Mouse (Mus musculus): ENCODE results near the gene Lpcat3. TPM values are rescaled to one million over a fixed set of nuclear protein-coding genes. Genes with fewer than 3 reads are reported as not detected.

Gene Lpcat3
- polyA plus RNA-seq, 1 experiment from 2014 or later: 38.5 TPM

DNA sequence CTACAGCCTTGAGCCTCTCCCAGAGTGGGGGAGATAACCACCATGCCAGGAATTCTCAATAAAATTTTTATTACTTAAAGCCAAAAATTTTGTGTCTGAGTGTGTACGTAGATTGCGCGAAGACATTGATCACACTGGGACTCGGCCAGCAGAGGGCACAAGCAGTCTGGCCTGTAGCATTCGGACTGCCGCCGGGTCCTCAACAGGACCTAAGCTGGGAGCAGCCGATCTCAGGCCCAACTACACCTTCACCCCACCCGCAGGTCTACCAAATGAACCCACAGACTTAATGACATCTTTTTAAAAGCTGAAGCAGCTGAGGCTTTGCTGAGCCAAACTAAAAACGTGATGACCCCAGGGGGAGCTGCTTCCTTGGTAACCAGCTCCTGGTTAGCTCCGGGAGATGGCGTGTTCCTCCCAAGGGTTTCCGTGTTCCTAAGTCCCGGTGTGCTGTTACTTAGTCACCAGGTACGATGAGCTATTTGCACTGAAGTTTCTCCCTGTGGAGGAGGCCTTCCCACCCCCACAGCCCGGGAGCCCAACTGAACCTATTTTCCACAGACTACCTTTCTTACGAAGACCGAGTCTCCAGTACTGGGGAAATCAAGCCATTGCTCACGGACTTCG is 54.1 kb downstream of the Lpcat3 start:
- 72% methylated on average over 20 of the region's 20 CpGs for WGBS
- no peak for ATAC-seq (ENCODE audit: low FRiP score)
- Histone ChIP-seq H3K4me3 (no peak overlapping the region), H3K27me3 (no peaks in the 10 kb centered on the region), H3K27ac (no peak overlapping the region), H3K4me2 (no peak overlapping the region), H3K4me1 (replicated peaks) (peaks cover 16% of the 10 kb centered on the region), H3K9ac (no peak overlapping the region), H3K36me3 (peaks cover 46% of the 10 kb centered on the region), H3K9me3 (no peaks in the 10 kb centered on the region)

DNA sequence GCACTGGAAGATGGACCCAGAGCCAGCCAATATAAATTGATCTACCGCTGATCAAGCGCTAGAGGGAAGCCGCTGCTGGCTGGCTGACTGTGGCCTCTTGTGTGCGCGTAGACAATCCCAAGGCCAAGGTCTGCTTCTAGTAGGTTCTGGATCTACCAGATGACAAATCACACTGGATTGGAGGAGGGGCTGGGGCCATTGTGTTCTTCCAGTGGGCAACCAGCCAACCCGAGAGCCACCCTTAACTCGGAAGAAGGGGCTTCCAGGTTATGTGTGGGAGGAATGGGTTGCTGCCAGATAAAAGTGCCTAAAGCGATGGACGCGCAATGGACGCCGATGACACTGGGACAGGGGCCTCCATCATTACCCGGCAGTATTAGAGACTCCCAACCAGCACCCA is 55.1 kb downstream of the Lpcat3 start:
- no peaks in the 10 kb centered on the region for H3K27me3 ChIP-seq
- H3K36me3 ChIP-seq: peaks cover 46% of the 10 kb centered on the region
- no peak overlapping the region for H3K27ac ChIP-seq
- peaks cover 13% of the 10 kb centered on the region for H3K4me1 ChIP-seq (replicated peaks)
- H3K9ac ChIP-seq: no peak overlapping the region
- no peaks in the 10 kb centered on the region for H3K9me3 ChIP-seq
- no peak overlapping the region for H3K4me2 ChIP-seq
- ATAC-seq (ENCODE audit: low FRiP score): no peak
- WGBS: 86% methylated on average over 13 of the region's 13 CpGs
- H3K4me3 ChIP-seq: no peak overlapping the region

DNA sequence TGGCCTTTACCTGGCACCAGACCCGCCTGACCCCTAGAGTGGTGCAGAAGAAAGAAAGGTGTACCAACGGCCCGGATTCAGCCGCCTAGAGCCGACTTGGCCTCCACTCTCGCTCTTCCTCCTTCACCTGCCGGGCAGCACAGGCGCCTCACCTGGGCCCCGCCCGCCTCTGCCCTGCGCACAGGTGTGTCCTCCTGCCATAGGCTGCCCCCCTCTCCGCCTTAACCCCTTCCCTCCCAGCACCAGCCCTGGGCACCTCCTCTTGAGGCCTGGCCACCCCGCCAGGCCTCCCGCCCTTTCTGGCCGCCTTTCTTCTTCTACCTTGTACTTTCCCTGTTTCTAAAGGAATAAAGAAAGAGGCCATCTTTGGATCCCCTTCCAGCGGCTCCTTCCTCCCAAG is 55.9 kb downstream of the Lpcat3 start:
- 60% methylated on average over 16 of the region's 16 CpGs for WGBS
- Histone ChIP-seq H3K4me1 (replicated peaks) (peaks cover 6% of the 10 kb centered on the region), H3K9me3 (no peaks in the 10 kb centered on the region), H3K9ac (no peak overlapping the region), H3K27me3 (no peaks in the 10 kb centered on the region), H3K4me3 (no peak overlapping the region), H3K36me3 (peaks cover 46% of the 10 kb centered on the region), H3K4me2 (no peak overlapping the region), H3K27ac (no peak overlapping the region)
- no peak for ATAC-seq (ENCODE audit: low FRiP score)

DNA sequence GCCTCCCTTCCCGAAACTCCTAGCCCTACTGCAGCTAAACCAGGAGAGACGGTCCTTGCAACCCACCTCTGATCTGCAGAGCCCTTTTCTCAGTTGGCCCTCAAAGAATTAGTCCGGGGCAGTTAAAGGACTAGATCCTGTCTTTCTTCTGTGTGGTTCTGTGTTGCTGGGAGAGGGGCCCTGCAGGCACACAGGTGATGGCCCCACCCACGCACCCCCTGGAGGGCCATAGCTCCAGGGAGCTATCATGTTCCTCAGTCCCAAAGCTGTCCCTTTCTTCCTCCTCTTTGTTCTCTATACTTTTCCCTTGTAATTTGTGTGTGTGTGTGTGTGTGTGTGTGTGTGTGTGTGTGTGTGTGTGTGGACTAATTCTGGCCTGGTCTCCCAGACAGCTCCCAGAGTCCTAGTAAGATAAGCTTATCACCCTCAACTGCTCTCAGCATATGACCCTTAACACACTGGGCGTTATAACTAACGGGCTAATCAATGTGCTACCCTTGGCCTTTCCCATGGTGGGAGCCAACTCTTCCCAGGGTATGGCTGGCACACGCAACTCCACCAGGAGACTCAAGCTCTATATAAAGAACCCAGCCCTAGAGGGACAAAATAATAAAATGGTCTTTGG is 56.6 kb downstream of the Lpcat3 start:
- no peak for ATAC-seq (ENCODE audit: low FRiP score)
- Histone ChIP-seq H3K27ac (no peak overlapping the region), H3K9me3 (no peaks in the 10 kb centered on the region), H3K4me3 (no peak overlapping the region), H3K4me1 (replicated peaks) (no peaks in the 10 kb centered on the region), H3K27me3 (no peaks in the 10 kb centered on the region), H3K36me3 (peaks cover 38% of the 10 kb centered on the region), H3K4me2 (no peak overlapping the region), H3K9ac (no peak overlapping the region)
- 76% methylated on average over 7 of the region's 7 CpGs for WGBS

DNA sequence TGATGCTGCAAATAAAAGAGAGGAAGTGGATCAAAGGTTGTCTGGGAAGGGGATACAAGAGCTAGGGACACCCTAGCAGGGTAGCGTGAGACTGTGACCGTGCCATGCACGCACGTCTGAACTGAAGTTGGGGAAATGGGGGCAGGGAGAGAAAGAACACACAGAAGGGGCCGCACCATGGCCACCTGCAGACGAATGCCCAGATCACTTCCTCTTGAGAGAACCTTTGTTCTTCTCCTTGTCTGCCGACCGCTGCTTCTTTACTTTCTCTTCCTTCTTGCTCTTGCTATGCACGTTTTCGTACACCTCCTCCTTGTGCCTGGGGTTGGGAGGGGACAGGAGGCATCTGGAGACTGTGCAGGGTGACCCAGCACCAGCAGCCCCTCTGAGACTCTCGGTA is 58.1 kb downstream of the Lpcat3 start:
- no peak overlapping the region for H3K4me3 ChIP-seq
- no peaks in the 10 kb centered on the region for H3K4me1 ChIP-seq (replicated peaks)
- WGBS: 54% methylated on average over 11 of the region's 11 CpGs
- 0 out of 2 replicates have a peak overlapping the region, but pooled peaks have one; percentile 8 for H3K9ac ChIP-seq
- no peak overlapping the region for H3K4me2 ChIP-seq
- H3K9me3 ChIP-seq: no peaks in the 10 kb centered on the region
- H3K36me3 ChIP-seq: peaks cover 24% of the 10 kb centered on the region
- no peaks in the 10 kb centered on the region for H3K27me3 ChIP-seq
- H3K27ac ChIP-seq: no peak overlapping the region
- no peak for ATAC-seq (ENCODE audit: low FRiP score)

DNA sequence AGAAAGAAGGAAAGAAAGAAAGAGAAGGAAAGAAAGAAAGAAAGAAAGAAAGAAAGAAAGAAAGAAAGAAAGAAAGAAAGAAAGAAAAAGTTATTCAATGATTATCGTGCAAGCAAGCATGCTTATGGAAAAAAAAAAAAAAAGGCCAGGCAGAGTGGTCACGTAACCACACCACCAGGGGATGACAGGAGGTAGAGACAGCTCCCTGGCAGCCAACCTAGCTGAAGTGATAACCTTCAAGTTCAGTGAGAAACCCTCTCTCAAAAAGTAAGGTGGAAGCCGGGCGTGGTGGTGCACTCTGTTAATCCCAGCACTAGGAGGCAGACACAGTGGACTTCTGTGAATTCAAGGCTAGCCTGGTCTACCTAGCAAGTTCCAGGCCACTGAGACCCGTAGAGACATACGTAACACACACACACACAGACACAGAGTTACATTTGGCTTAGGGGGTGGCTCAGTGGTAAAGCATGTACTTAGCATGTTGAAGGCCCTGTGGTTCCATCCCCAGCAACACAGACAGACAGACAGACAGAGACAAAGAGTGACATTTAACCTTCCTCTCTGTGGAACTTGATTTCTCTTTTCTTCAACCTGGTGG is 60.1 kb downstream of the Lpcat3 start:
- Histone ChIP-seq H3K27ac (no peak overlapping the region), H3K9ac (no peak overlapping the region), H3K9me3 (no peaks in the 10 kb centered on the region), H3K36me3 (peaks cover 3% of the 10 kb centered on the region), H3K4me1 (replicated peaks) (no peaks in the 10 kb centered on the region), H3K4me3 (no peak overlapping the region), H3K4me2 (no peak overlapping the region), H3K27me3 (no peaks in the 10 kb centered on the region)
- 84% methylated on average over 6 of the region's 6 CpGs for WGBS
- ATAC-seq (ENCODE audit: low FRiP score): no peak

DNA sequence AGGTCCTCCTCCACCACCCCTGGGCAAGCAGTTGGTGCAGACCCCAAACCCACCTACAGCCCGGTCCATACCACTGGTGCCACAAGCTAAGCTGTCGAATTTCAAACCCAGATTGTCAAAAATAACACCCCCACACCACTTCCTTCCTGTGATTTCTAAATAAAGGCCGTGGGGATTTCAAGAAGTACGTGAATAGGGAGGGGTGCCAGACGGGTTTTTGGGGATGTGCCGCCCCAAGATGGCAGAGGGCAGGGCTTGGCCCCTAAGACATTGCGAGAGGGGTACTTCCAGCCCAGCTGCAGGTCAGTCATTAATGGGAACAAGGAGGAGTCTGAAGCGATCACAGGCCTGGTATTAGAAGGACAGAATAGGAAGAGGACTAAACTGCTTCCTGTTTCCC is 60.7 kb downstream of the Lpcat3 start:
- Histone ChIP-seq H3K4me3 (no peak overlapping the region), H3K27me3 (no peaks in the 10 kb centered on the region), H3K4me1 (replicated peaks) (no peaks in the 10 kb centered on the region), H3K9me3 (no peaks in the 10 kb centered on the region), H3K4me2 (no peak overlapping the region), H3K27ac (no peak overlapping the region), H3K36me3 (no peaks in the 10 kb centered on the region), H3K9ac (no peak overlapping the region)
- ATAC-seq (ENCODE audit: low FRiP score): no peak
- WGBS: 86% methylated on average over 8 of the region's 8 CpGs

DNA sequence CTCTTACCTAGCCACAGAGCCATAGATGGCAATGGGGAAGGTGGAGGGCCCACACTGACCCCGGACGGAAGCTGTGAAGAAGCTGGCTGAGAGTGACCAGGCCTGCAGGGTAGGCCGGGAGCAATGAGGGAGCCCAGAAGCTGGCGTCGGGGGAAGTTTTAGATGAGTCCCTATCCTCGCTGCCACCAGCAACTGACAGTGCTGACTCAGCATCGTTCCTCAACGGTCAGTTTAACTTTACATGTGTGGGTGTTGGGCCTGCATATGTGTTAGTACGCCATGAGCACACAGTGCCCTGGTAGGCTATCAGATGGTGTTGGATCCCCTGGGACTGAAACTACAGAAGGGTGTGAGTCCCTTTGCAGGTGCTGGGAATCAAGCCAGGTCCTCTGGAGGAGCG is 61.6 kb downstream of the Lpcat3 start:
- Histone ChIP-seq H3K4me2 (no peak overlapping the region), H3K27me3 (no peaks in the 10 kb centered on the region), H3K4me1 (replicated peaks) (no peaks in the 10 kb centered on the region), H3K9ac (no peak overlapping the region), H3K36me3 (no peaks in the 10 kb centered on the region), H3K4me3 (no peak overlapping the region), H3K9me3 (no peaks in the 10 kb centered on the region), H3K27ac (no peak overlapping the region)
- 89% methylated on average over 10 of the region's 10 CpGs for WGBS
- no peak for ATAC-seq (ENCODE audit: low FRiP score)

DNA sequence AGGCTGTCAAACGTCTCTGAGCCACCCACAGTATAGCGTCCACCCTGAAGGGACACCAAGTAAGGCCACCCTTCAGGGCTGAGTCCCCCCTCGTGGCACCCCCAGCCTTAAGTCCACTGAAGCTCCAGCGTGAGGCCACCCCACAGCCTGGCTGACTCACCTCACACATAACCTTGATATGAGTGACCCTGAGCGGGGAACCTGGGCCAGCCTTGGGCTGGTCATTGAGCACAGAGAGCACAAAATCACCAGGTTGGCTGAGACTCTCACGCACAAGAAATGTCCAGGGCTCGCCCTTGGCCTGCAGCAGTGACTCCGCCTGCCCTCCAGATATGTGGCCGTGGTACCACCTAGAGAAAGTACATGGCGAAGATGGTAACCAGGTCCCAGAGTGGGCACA is 65.8 kb downstream of the Lpcat3 start:
- no peak overlapping the region for H3K9ac ChIP-seq
- H3K4me3 ChIP-seq: no peak overlapping the region
- WGBS: 90% methylated on average over 10 of the region's 10 CpGs
- no peaks in the 10 kb centered on the region for H3K9me3 ChIP-seq
- H3K4me1 ChIP-seq (replicated peaks): no peaks in the 10 kb centered on the region
- no peaks in the 10 kb centered on the region for H3K36me3 ChIP-seq
- H3K27me3 ChIP-seq: no peaks in the 10 kb centered on the region
- ATAC-seq (ENCODE audit: low FRiP score): no peak
- no peak overlapping the region for H3K27ac ChIP-seq
- no peak overlapping the region for H3K4me2 ChIP-seq

DNA sequence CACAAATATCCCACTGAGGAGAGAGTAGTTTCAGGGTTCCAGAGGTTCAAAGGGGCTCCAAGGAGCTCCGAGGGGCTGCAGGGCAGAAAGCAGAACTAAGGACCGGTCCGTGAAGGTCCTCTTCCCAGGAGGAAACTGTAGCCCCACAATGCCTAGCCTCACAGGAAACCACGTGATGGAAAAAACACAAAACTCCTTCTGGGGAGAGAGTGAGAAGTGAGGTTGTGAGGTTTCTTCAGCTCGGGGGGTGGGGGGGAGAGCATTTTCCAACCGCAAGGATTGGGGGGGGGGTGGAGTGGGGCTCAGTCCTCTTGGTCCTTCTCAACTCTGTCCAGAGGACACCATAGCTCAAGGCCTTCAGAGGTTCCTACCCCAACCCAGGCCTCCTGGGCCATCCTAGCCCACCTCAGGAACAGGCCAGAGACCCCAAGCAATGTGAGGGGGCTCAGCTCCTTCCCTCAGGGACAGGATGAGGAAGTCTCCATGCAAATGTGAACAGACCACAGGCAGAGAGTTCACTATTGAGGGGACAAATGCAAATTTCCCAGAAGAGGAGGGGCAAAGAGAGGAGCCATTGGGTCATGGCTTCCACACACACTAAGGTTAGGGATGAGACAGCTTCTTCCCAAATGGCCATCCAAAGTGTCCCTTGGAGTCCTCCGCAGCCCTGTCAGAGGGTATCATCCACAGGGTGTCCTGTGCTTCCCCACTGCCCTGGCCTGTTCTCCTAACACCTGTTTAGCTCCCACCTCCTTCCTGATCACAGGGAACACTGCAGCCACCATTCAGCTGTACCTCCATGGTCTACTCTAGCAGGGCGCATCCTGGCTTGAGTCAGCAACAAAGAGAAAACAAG is 67.3 kb downstream of the Lpcat3 start:
- Histone ChIP-seq H3K4me2 (no peak overlapping the region), H3K4me3 (no peak overlapping the region), H3K36me3 (no peaks in the 10 kb centered on the region), H3K27ac (no peak overlapping the region), H3K4me1 (replicated peaks) (no peaks in the 10 kb centered on the region), H3K27me3 (no peaks in the 10 kb centered on the region), H3K9ac (no peak overlapping the region), H3K9me3 (no peaks in the 10 kb centered on the region)
- no peak for ATAC-seq (ENCODE audit: low FRiP score)
- WGBS: 85% methylated on average over 8 of the region's 8 CpGs

DNA sequence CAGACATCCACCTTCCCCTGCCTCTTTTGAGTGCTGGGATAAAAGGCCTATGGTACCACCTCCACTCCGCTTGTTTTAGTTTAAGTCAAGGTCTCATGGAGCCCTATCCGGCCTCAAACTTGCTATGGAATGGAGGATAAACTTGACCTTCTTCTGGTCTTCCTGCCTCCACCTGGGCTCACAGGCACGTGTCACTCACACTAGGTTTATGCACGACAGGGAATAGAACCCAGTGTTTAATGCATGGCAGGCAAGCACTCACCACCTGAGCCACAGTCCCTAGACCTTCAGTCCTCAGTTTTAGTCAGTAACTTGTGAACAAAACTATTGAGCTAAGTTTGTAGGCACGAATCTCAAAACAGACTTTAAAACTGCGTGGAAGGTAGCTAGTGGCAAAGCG is 68.2 kb downstream of the Lpcat3 start:
- WGBS: 84% methylated on average over 7 of the region's 7 CpGs
- no peak for ATAC-seq (ENCODE audit: low FRiP score)
- H3K4me1 ChIP-seq (replicated peaks): no peaks in the 10 kb centered on the region

More for the DNA sequence above, 68.2 kb downstream of the Lpcat3 start:
- H3K9me3 ChIP-seq: no peaks in the 10 kb centered on the region
- H3K9ac ChIP-seq: no peak overlapping the region
- no peak overlapping the region for H3K4me3 ChIP-seq
- H3K36me3 ChIP-seq: no peaks in the 10 kb centered on the region
- H3K27me3 ChIP-seq: no peaks in the 10 kb centered on the region
- H3K27ac ChIP-seq: no peak overlapping the region
- no peak overlapping the region for H3K4me2 ChIP-seq

Data from hindbrain, embryonic 13.5 days (tissue).